Mouse (Mus musculus) olfactory bulb, adult 2 months (tissue): ENCODE measurements around the gene Hjurp. TPM values are rescaled to one million over a fixed set of nuclear protein-coding genes. Genes with fewer than 3 reads are reported as not detected.

Experiments used
- H3K27ac ChIP-seq: fragments of 200-500 bp; 2 replicates; pipeline ENCODE4 v1.5.1; 2012; ENCODE audit warnings: low read depth, low read length; ENCODE audit not compliant: insufficient read depth
- H3K4me1 ChIP-seq: fragments of 200-500 bp; 2 replicates; pipeline ENCODE4 v1.6.1; 2012; ENCODE audit warnings: low read length; ENCODE audit not compliant: control insufficient read depth, insufficient read depth
- H3K4me3 ChIP-seq: fragments of 200-500 bp; 2 replicates; pipeline ENCODE4 v1.5.1; 2012; ENCODE audit warnings: mild to moderate bottlenecking, low read depth, low read length, moderate library complexity; ENCODE audit not compliant: insufficient read depth
- CTCF ChIP-seq: fragments of 200-500 bp; IDR thresholded peaks from 2 replicates; pipeline ENCODE4 v1.5.1; 2012; ENCODE audit warnings: low read depth, mild to moderate bottlenecking, low read length, moderate library complexity; ENCODE audit not compliant: insufficient read depth
- POLR2A ChIP-seq: fragments of 200-500 bp; IDR thresholded peaks from 2 replicates; pipeline ENCODE4 v1.6.1; 2012; ENCODE audit warnings: mild to moderate bottlenecking, low read depth, low read length, moderate library complexity; ENCODE audit not compliant: insufficient read depth
- WGBS: fragments of 180-500 bp; shearing (Covaris S2); methylation state at CpG from one replicate; pipeline ENCODE4 v1.1.7; 2018; 5-methylcytosine and 5-hydroxymethylcytosine counted together
- polyA plus RNA-seq: library from polyadenylated mRNA; stranded (reverse); fragments of >200 nt; gene quantifications from 2 replicates; pipeline ENCODE4 v1.2.4, GENCODE M21; 2012; ENCODE audit warnings: low replicate concordance; ENCODE audit not compliant: missing spikeins, insufficient read depth, insufficient read length

Gene Hjurp
- polyA plus RNA-seq, 1 experiment: 157 TPM

GRCm38 (mm10) chr1:88299529-88299945 lies 22.1 kb upstream of the Hjurp start:
- TF ChIP-seq CTCF: no peak
- no peak for TF ChIP-seq POLR2A
- no peak overlapping the region for H3K4me3 ChIP-seq
- H3K27ac ChIP-seq: no peak overlapping the region
- 83% methylated on average over 2 of the region's 2 CpGs for WGBS
- H3K4me1 ChIP-seq: no peaks in the 10 kb centered on the region

- no peaks in the 10 kb centered on the region for H3K4me1 ChIP-seq
- no peak overlapping the region for H3K4me3 ChIP-seq
- TF ChIP-seq POLR2A (no peak), CTCF (no peak)
- no peak overlapping the region for H3K27ac ChIP-seq
- WGBS: 64% methylated on average over 4 of the region's 4 CpGs
These were observed 21.5 kb upstream of the Hjurp start for GRCm38 (mm10) chr1:88298686-88299528.

GRCm38 (mm10) chr1:88297480-88298258 lies 20.2 kb upstream of the Hjurp start:
- TF ChIP-seq CTCF (no peak), POLR2A (no peak)
- Histone ChIP-seq H3K27ac (no peak overlapping the region), H3K4me1 (no peaks in the 10 kb centered on the region), H3K4me3 (no peak overlapping the region)
- WGBS: 65% methylated on average over 7 of the region's 7 CpGs

DNA sequence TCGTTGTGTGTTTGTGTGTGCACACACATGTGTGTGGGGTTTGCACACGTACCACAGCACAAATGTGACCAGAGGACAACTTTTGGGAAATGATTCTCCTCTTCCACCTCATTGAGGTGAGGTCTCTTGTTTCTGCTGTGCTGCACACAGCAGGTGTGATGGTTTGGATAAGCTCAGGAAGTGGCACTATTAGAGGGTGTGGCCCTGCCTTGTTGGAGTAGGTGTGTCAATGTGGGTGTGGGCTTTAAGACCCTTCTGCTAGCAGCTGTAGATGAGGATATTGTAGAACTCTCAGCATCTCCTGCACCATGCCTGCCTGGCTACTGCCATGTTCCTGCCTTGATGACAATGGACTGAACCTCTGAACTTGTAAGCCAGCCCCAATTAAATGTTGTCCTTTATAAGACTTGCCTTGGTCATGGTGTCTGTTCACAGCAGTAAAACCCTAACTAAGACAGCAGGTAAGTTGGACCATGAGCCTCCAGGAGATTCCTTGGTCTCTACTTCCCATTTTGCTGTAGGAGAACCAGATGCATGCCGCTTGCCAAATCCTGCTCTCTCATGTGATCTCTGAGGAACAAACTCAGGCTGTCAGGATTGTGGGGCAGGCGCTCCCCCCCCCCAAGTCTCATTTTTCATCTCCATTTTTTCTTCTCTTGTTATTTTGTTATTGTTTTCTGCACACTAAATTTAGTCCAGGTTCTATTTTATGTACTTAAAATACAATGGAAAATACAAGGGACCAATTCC lies 18.9 kb upstream of the Hjurp start:
- H3K4me3 ChIP-seq: no peak overlapping the region
- 74% methylated on average over 4 of the region's 4 CpGs for WGBS
- H3K4me1 ChIP-seq: no peaks in the 10 kb centered on the region
- TF ChIP-seq CTCF: no peak
- TF ChIP-seq POLR2A: no peak
- no peak overlapping the region for H3K27ac ChIP-seq

DNA sequence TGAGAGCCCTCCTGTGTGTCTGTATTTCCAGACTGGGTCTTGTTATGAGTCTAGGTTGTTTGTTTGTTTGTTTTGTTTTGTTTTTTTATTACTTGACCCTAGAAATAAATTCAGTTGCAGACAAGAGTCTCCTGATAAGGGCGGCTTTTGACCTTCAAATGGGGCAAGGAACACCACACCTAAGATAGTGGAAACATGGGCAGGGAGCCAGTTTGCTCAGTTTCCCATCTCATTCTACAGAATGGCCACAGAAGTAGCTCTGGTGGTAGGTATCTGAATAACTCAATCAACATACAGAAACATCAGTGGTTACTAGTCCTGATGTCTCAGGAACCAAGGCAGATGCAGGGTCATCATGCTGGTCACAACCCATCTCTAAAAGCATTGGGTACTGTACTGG lies 17.2 kb upstream of the Hjurp start:
- WGBS: 18% methylated on average over 1 of the region's 1 CpGs
- Histone ChIP-seq H3K27ac (no peak overlapping the region), H3K4me1 (no peaks in the 10 kb centered on the region), H3K4me3 (no peak overlapping the region)
- TF ChIP-seq CTCF (no peak), POLR2A (no peak)

DNA sequence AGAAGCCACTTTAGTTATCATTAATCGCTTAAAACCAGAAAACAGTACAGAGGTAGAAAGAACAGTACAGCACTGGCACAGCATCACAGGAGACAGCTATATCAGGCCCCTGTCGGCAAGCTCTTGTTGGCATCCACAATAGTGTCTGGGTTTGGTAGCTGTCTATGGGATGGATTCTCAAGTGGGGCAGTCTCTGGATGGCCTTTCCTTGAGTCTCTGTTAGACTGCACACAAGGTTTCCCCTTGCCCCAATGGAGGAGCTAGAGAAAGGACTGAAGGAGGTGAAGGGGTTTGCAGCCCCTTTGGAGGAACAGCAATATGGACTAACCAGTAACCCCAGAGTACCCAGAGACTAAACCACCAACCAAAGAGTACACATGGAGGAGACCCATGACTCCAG lies 14.6 kb upstream of the Hjurp start:
- TF ChIP-seq POLR2A (no peak), CTCF (no peak)
- H3K4me1 ChIP-seq: no peaks in the 10 kb centered on the region
- no peak overlapping the region for H3K4me3 ChIP-seq
- no peak overlapping the region for H3K27ac ChIP-seq
- 55% methylated on average over 2 of the region's 2 CpGs for WGBS

DNA sequence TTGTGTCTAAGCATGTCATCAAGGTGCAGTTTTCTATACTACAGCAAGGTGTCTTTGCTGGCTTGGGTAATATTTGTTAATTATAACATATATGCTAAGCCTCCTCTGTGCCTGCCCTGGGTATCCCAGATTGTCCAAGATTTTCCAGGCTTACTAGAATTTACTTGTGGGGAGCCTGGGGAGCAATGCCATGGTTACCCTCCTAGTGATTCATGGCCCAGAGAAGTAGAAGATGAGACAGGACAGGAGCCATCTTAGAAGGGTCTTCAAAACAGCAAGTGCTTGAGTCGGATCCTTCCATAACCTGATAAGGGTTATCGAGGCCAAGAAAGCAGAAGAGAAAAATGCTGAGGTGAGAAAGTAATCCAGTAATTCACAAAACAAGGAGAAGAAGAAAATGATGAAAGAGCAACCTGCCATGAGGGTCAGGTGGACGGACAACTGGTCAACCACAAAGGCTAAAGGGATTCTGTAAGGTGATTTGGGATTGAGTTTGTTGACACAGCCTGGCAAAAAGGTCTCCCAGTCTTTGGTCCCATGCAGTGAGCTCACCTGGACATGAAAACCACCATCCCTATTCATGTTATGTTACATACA lies 14.1 kb upstream of the Hjurp start:
- no peaks in the 10 kb centered on the region for H3K4me1 ChIP-seq
- TF ChIP-seq CTCF (no peak), POLR2A (no peak)
- no peak overlapping the region for H3K27ac ChIP-seq
- H3K4me3 ChIP-seq: no peak overlapping the region
- WGBS: 65% methylated on average over 3 of the region's 3 CpGs

DNA sequence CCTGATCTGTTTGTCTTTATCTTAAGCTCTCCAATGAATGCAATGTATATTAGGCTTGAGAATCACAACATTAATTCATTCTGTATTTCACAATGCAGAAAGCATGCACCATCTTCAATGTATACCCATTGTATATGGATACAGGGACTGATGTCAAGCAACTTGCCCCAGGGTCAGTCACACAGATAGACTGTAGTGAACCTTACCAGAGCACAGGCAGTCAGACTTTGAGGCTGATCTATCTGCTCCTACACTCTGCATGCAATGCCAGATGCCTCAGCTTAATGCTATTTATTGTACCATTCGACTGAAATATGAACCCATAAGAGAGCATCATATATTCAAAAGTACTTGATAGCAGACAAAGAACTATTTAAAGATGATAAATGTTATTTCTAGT lies 13.1 kb upstream of the Hjurp start:
- WGBS: 67% methylated on average over 1 of the region's 1 CpGs
- TF ChIP-seq CTCF: no peak
- no peak for TF ChIP-seq POLR2A
- Histone ChIP-seq H3K4me3 (no peak overlapping the region), H3K27ac (no peak overlapping the region), H3K4me1 (no peaks in the 10 kb centered on the region)
